Mouse (Mus musculus) ES-Bruce4 (cell line): ENCODE measurements around the gene Trim58. TPM values are rescaled to one million over a fixed set of nuclear protein-coding genes. Genes with fewer than 3 reads are reported as not detected.

ENCODE experiments used
- H3K27ac ChIP-seq: 2 replicates; pipeline ENCODE4 v1.5.1; 2012; ENCODE audit warnings: low read length, inconsistent platforms; ENCODE audit not compliant: insufficient read depth
- H3K27me3 ChIP-seq: 2 replicates; pipeline ENCODE4 v1.6.1; 2012; ENCODE audit warnings: mild to moderate bottlenecking, low read length, inconsistent platforms; ENCODE audit not compliant: control insufficient read depth, poor library complexity, insufficient read depth, severe bottlenecking
- H3K36me3 ChIP-seq: 2 replicates; pipeline ENCODE4 v1.6.1; 2012; ENCODE audit warnings: inconsistent platforms, mild to moderate bottlenecking, low read length, moderate library complexity; ENCODE audit not compliant: control insufficient read depth, poor library complexity, insufficient read depth, severe bottlenecking
- H3K4me1 ChIP-seq: one replicate; pipeline ENCODE4 v1.8.1; 2011; ENCODE audit warnings: low read length; ENCODE audit not compliant: control insufficient read depth, insufficient read depth
- H3K4me3 ChIP-seq: 2 replicates; pipeline ENCODE4 v1.5.1; 2011; ENCODE audit warnings: low read depth, mild to moderate bottlenecking, low read length
- H3K9ac ChIP-seq: 2 replicates; pipeline ENCODE4 v1.6.1; 2012; ENCODE audit warnings: low read depth, mild to moderate bottlenecking, inconsistent platforms; ENCODE audit not compliant: poor library complexity, severe bottlenecking
- H3K9me3 ChIP-seq: replicated peaks from 2 replicates; pipeline ENCODE4 v1.6.1; 2012; ENCODE audit warnings: mild to moderate bottlenecking, low read length, inconsistent platforms; ENCODE audit not compliant: control insufficient read depth, poor library complexity, insufficient read depth, severe bottlenecking
- CTCF ChIP-seq: IDR thresholded peaks from one replicate; pipeline ENCODE4 v1.8.1; 2011; ENCODE audit warnings: low read depth, low read length
- EP300 ChIP-seq: IDR thresholded peaks from 2 replicates; pipeline ENCODE4 v1.6.1; 2011; ENCODE audit warnings: low read depth, low read length; ENCODE audit not compliant: insufficient read depth
- POLR2A ChIP-seq: IDR thresholded peaks from one replicate; pipeline ENCODE4 v1.8.1; 2011; ENCODE audit warnings: low read length; ENCODE audit not compliant: insufficient read depth
- polyA plus RNA-seq: library from polyadenylated mRNA; stranded (reverse); fragments of >200 nt; gene quantifications from 2 replicates; pipeline ENCODE4 v1.2.4, GENCODE M21; 2011; ENCODE audit warnings: low read depth; ENCODE audit not compliant: missing spikeins, insufficient read depth, insufficient read length

Trim58 gene
- polyA plus RNA-seq, 1 experiment: not detected

GRCm38 (mm10) chr11:58605228-58605627, 35.0 kb upstream of the Trim58 start:
- Histone ChIP-seq H3K36me3 (no peaks in the 10 kb centered on the region), H3K9ac (no peak overlapping the region), H3K27me3 (no peaks in the 10 kb centered on the region; the same call in 1 of the 2 replicates), H3K4me1 (no peaks in the 10 kb centered on the region), H3K27ac (no peak overlapping the region), H3K9me3 (no peaks in the 10 kb centered on the region), H3K4me3 (no peak overlapping the region)
- TF ChIP-seq CTCF (no peak), POLR2A (no peak), EP300 (no peak)

GRCm38 (mm10) chr11:58606177-58606919, 33.9 kb upstream of the Trim58 start:
- TF ChIP-seq EP300 (no peak), CTCF (no peak), POLR2A (no peak)
- Histone ChIP-seq H3K4me3 (no peak overlapping the region), H3K9ac (no peak overlapping the region), H3K9me3 (no peaks in the 10 kb centered on the region), H3K27me3 (no peaks in the 10 kb centered on the region; the same call in 1 of the 2 replicates), H3K27ac (no peak overlapping the region), H3K4me1 (no peaks in the 10 kb centered on the region), H3K36me3 (no peaks in the 10 kb centered on the region)

GRCm38 (mm10) chr11:58607030-58607429, 33.2 kb upstream of the Trim58 start:
- H3K4me1 ChIP-seq: no peaks in the 10 kb centered on the region
- H3K27ac ChIP-seq: no peak overlapping the region
- H3K27me3 ChIP-seq: no peaks in the 10 kb centered on the region
- H3K36me3 ChIP-seq: no peaks in the 10 kb centered on the region
- H3K9ac ChIP-seq: no peak overlapping the region
- no peak overlapping the region for H3K4me3 ChIP-seq
- TF ChIP-seq EP300 (no peak), POLR2A (no peak), CTCF (no peak)
- no peaks in the 10 kb centered on the region for H3K9me3 ChIP-seq

GRCm38 (mm10) chr11:58613359-58613758, 26.9 kb upstream of the Trim58 start:
- TF ChIP-seq EP300 (no peak), CTCF (no peak), POLR2A (no peak)
- Histone ChIP-seq H3K4me1 (no peaks in the 10 kb centered on the region), H3K9me3 (no peaks in the 10 kb centered on the region), H3K27ac (no peak overlapping the region), H3K36me3 (no peaks in the 10 kb centered on the region), H3K9ac (no peak overlapping the region), H3K27me3 (no peaks in the 10 kb centered on the region; the same call in 1 of the 2 replicates), H3K4me3 (no peak overlapping the region)

- Histone ChIP-seq H3K36me3 (no peaks in the 10 kb centered on the region), H3K9me3 (no peaks in the 10 kb centered on the region), H3K27ac (no peak overlapping the region), H3K9ac (no peak overlapping the region), H3K27me3 (no peaks in the 10 kb centered on the region; the same call in 1 of the 2 replicates), H3K4me1 (no peaks in the 10 kb centered on the region), H3K4me3 (no peak overlapping the region)
- TF ChIP-seq EP300: no peak
These were observed 25.7 kb upstream of the Trim58 start for GRCm38 (mm10) chr11:58614526-58614925.

- no peaks in the 10 kb centered on the region for H3K36me3 ChIP-seq
- no peaks in the 10 kb centered on the region; the same call in 1 of the 2 replicates for H3K27me3 ChIP-seq
- no peaks in the 10 kb centered on the region for H3K9me3 ChIP-seq
- TF ChIP-seq POLR2A: no peak
- TF ChIP-seq EP300: no peak
- no peak for TF ChIP-seq CTCF
- H3K27ac ChIP-seq: no peak within 1 kb of the TSS
- H3K4me1 ChIP-seq: no peaks in the 10 kb centered on the region
- H3K9ac ChIP-seq: no peak within 1 kb of the TSS
- H3K4me3 ChIP-seq: no peak within 1 kb of the TSS
These were observed 24.3 kb upstream of the Trim58 start, which contains the start of gene 2210407C18Rik for GRCm38 (mm10) chr11:58615975-58616374. Gene 2210407C18Rik (minus strand): TSS chr11:58616075.
